Mouse (Mus musculus) heart, adult 2 months (tissue): ENCODE measurements around the gene Ccl28. TPM values are rescaled to one million over a fixed set of nuclear protein-coding genes. Genes with fewer than 3 reads are reported as not detected.
"Not testable (repeated sequence)": the region's sequence is repeated elsewhere in the genome, so short reads cannot be mapped to it uniquely, and the experiment has no call there.

Experiments used
- DNase-seq, 2 experiments: peaks; one replicate each; pipeline ENCODE4 v3.0.0; 2021
- H3K27ac ChIP-seq: fragments of 200-600 bp; 2 replicates; pipeline ENCODE4 v1.8.1; 2022
- H3K27me3 ChIP-seq: fragments of 200-500 bp; 2 replicates; pipeline ENCODE4 v1.6.1; 2012; ENCODE audit warnings: mild to moderate bottlenecking, low read length, inconsistent platforms, mixed read lengths; ENCODE audit not compliant: control insufficient read depth, insufficient read depth
- H3K36me3 ChIP-seq: fragments of 200-500 bp; 2 replicates; pipeline ENCODE4 v1.6.1; 2012; ENCODE audit warnings: low read length, inconsistent platforms; ENCODE audit not compliant: control insufficient read depth, insufficient read depth
- H3K4me1 ChIP-seq: fragments of 200-500 bp; 2 replicates; pipeline ENCODE4 v1.6.1; 2011; ENCODE audit warnings: low read length; ENCODE audit not compliant: control insufficient read depth, insufficient read depth
- H3K4me3 ChIP-seq: fragments of 200-600 bp; 2 replicates; pipeline ENCODE4 v1.8.1; 2022
- H3K79me2 ChIP-seq: fragments of 200-500 bp; replicated peaks from 2 replicates; pipeline ENCODE4 v1.6.1; 2012; ENCODE audit warnings: mild to moderate bottlenecking, inconsistent platforms, low read length, moderate library complexity, mixed read lengths; ENCODE audit not compliant: control insufficient read depth, insufficient read depth
- H3K9ac ChIP-seq: fragments of 200-500 bp; 2 replicates; pipeline ENCODE4 v1.6.1; 2012; ENCODE audit warnings: low read depth, mild to moderate bottlenecking, control low read depth, inconsistent platforms, low read length, mixed read lengths
- CTCF ChIP-seq: fragments of 200-600 bp; IDR thresholded peaks from 2 replicates; pipeline ENCODE4 v1.8.1; 2022; ENCODE audit warnings: antibody characterized with exemption, mild to moderate bottlenecking, moderate library complexity
- EP300 ChIP-seq: fragments of 200-500 bp; IDR thresholded peaks from 2 replicates; pipeline ENCODE4 v1.6.1; 2011; ENCODE audit warnings: low read depth, low read length, control low read depth; ENCODE audit not compliant: insufficient read depth
- POLR2A ChIP-seq: fragments of 200-500 bp; IDR thresholded peaks from 2 replicates; pipeline ENCODE4 v1.6.1; 2011; ENCODE audit warnings: mild to moderate bottlenecking, low read depth, low read length, control low read depth; ENCODE audit not compliant: insufficient read depth
- WGBS: fragments of 180-500 bp; shearing (Covaris S2); methylation state at CpG from one replicate; pipeline ENCODE4 v1.1.7; 2018; 5-methylcytosine and 5-hydroxymethylcytosine counted together
- intact Hi-C: fragments of 180-260 bp; cut with DNase I; formaldehyde crosslinking; loops from one replicate; pipeline ENCODE4 v1.15.1; 2025
- polyA plus RNA-seq: library from polyadenylated mRNA; depleted of rRNA; stranded (reverse); fragments of >200 nt; gene quantifications from 2 replicates; pipeline ENCODE4 v1.2.3, GENCODE M21; 2012
- total RNA-seq, 2 experiments: library from RNA; stranded (reverse); gene quantifications; 2 replicates each; pipeline ENCODE4 v1.2.3; 2021

Gene Ccl28
- total and polyA plus RNA-seq, 3 experiments, result not detected

DNA sequence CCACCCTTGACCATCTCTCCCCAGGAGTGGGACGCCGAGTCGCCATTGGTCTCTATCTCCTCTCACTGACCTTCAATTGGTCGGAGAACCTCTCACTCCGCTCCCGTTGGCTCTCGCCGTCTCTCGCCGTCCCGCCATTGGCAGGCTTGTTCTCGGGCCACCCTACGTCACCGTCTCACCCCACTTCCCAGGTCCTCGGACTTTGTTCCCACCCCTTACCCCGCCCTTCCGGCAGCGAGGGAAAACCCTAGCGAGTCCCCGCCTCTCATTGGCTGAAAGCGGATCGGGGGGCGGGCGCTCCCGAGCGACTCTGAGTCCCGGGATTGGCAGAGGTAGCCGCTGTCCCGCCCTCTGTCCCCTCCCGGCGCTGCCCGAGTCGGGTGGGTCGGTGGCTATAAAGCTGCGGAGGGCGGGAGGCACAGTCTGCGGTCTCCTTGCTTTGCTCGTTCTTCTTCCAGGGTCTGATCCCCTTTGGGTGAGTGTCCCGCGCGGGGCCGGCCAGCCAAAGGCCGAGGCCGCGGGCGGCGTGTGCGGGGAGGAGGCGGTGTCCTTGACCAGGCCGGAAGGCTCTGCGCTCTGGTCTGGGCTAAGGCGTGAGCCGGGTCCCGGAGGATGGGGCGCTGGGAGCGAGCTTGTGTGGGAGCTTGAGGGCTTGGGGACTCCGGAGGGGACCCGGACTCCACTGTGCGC lies 66.6 kb downstream of the Ccl28 start, which contains the start of gene Hmgcs1:
Gene Hmgcs1 (plus strand): TSS at position 341 of the 690 bp plus-strand sequence.
- H3K27ac ChIP-seq, result peak within 1 kb of the TSS; percentile 93
- intact Hi-C loops, result loop anchor here (2.0 to 5.0 kb wide), 2 partner anchors 67 to 101 kb away; partner anchors contain the start of genes Nim1k and Zfp131

DNA sequence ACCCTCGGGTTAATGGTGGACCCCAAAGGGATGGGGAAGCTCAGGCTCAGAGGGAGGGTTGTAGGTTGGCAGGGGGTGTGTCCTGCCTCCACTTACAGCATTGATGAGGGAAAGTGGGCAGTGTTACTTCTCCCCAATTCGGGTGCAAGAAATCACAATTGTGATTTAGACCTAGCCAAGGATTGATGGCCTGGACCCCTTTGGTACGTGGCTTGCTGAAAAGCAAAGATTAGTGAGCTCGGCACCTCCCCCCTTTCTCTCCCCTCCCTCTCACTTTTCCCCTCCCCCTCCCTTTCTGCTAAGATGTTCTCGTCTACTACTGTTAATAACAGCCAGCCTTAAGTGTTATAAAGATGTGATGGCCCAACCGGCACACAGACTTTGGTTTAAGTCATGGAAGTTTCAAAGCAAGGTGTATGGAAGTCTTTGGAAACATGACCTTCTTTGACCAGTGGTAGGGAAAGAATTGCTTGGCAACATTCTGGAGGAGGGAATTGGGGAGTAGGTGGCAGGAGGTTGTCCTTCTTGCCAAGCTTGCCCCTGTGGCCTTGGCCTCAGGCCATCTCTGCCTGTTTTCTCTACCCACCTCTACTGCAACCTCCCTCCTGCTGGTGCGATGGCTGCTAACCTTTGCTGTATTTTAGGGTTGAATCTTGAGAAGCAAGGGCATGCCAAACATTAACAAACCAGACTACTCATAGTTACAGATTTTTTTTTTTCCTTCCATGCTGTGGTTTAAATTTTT lies 67.4 kb downstream of the Ccl28 start:
- 5% methylated on average over 7 of the region's 7 CpGs for WGBS
- no peak for DNase-seq
- 0 out of 2 replicates have a peak, but pooled peaks cover 2% of the 10 kb centered on the region for H3K79me2 ChIP-seq
- H3K27me3 ChIP-seq, result no peaks in the 10 kb centered on the region
- H3K4me1 ChIP-seq, result peaks cover 2% of the 10 kb centered on the region
- peak overlapping the region; percentile 93 for H3K4me3 ChIP-seq
- H3K36me3 ChIP-seq, result peaks cover 2% of the 10 kb centered on the region; the same call in 1 of the 2 replicates
- H3K9ac ChIP-seq, result peak overlapping the region; percentile 85
- peak overlapping the region; percentile 93 for H3K27ac ChIP-seq
- TF ChIP-seq CTCF (no peak), POLR2A (no peak), EP300 (no peak)
- intact Hi-C loops, result loop anchor here (2.0 to 5.0 kb wide), 2 partner anchors 66 to 100 kb away; partner anchors contain the start of genes Nim1k and Zfp131

More for the DNA sequence above, 66.6 kb downstream of the Ccl28 start, which contains the start of gene Hmgcs1:
- H3K9ac ChIP-seq, result peak within 1 kb of the TSS; percentile 85
- peaks cover 2% of the 10 kb centered on the region; the same call in 1 of the 2 replicates for H3K36me3 ChIP-seq
- H3K4me1 ChIP-seq, result peaks cover 2% of the 10 kb centered on the region
- peak; percentile 96 to 99 for DNase-seq
- WGBS, result under 1% methylated on average over 59 of the region's 59 CpGs
- H3K79me2 ChIP-seq, result 0 out of 2 replicates have a peak, but pooled peaks cover 2% of the 10 kb centered on the region
- no peaks in the 10 kb centered on the region for H3K27me3 ChIP-seq
- peak within 1 kb of the TSS; percentile 93 for H3K4me3 ChIP-seq
- TF ChIP-seq POLR2A (peak; percentile 78), CTCF (no peak), EP300 (0 out of 2 replicates have a peak, but pooled peaks have one; percentile 5)

DNA sequence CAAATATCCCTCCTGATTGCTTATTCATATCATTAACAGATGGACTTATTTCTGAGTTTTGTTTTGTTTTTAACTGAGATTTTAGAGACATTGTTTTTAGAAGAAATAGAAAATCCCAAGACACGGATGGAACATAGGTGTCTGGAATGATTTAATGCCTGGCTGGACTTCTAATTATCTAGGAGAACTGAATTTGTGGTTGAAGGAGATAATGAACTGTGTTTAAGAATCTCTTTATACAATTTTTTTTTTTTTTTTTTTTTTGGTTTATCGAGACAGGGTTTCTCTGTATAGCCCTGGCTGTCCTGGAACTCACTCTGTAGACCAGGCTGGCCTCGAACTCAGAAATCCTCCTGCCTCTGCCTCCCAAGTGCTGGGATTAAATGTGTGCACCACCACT lies 68.3 kb downstream of the Ccl28 start:
- WGBS, result 81% methylated on average over 3 of the region's 3 CpGs
- H3K4me1 ChIP-seq, H3K9ac ChIP-seq, H3K27me3 ChIP-seq, H3K27ac ChIP-seq, H3K79me2 ChIP-seq, DNase-seq, H3K36me3 ChIP-seq, H3K4me3 ChIP-seq: not testable (repeated sequence)
- intact Hi-C loops, result loop anchor here (2.0 to 5.0 kb wide), 2 partner anchors 65 to 99 kb away; partner anchors contain the start of genes Nim1k and Zfp131

DNA sequence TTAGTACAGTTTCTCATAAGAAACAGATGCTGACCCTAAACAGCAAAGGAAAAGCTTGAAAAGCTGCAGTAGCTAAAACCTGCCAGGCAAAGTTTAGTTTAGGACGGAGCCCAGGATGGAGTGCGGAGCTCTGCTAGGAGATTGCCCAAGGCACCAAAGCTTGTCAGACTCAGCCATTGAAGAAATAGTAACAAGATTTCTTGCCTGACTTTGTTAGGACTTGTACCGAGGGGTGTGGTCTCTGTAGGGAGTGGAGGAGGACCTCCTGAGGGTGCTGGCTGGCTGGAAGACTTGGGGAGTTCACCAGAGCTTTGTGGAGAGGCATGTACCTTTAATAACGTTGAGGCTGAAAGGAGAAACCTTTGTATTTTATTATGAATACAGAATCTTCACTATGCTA lies 72.1 kb downstream of the Ccl28 start:
- Histone ChIP-seq H3K79me2 (0 out of 2 replicates have a peak, but pooled peaks cover 2% of the 10 kb centered on the region), H3K27me3 (no peaks in the 10 kb centered on the region), H3K36me3 (peaks cover 5% of the 10 kb centered on the region), H3K4me1 (peaks cover 2% of the 10 kb centered on the region), H3K27ac (no peak overlapping the region), H3K4me3 (no peak overlapping the region), H3K9ac (no peak overlapping the region)
- DNase-seq, result no peak
- intact Hi-C loops, result no loop called here
- TF ChIP-seq EP300, result no peak
- no peak for TF ChIP-seq CTCF
- no peak for TF ChIP-seq POLR2A
- 79% methylated on average over 4 of the region's 4 CpGs for WGBS

DNA sequence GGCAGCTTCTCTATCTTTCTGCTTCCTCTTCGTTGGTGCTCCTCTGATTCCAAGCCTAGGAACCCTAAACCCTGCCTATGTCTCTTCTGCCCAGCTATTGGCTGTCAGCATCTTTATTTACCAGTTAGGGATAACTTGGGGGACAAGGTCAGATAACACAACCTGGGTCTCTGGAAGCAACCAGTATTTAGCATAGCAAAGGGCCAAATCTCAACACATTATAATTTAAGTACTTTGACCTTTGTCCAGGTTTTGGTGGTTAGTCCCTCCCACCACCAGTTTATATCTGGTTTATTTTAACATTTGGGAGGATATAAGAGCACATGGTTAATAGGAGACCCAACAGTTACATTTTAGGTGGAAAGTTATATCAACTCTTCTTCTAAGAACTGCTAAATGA lies 72.9 kb downstream of the Ccl28 start:
- TF ChIP-seq EP300 (no peak), POLR2A (no peak), CTCF (no peak)
- H3K27me3 ChIP-seq, result no peaks in the 10 kb centered on the region
- WGBS, result 83% methylated on average over 1 of the region's 1 CpGs
- no peaks in the 10 kb centered on the region; the same call in 1 of the 2 replicates for H3K4me1 ChIP-seq
- DNase-seq, result no peak
- peaks cover 4% of the 10 kb centered on the region for H3K36me3 ChIP-seq
- H3K4me3 ChIP-seq, result no peak overlapping the region
- no peak overlapping the region for H3K27ac ChIP-seq
- intact Hi-C loops, result no loop called here
- no peaks in the 10 kb centered on the region for H3K79me2 ChIP-seq
- no peak overlapping the region for H3K9ac ChIP-seq
